Mouse (Mus musculus) midbrain, postnatal 0 days (tissue): Measurements from ENCODE around the gene Itga9. TPM values are rescaled to one million over a fixed set of nuclear protein-coding genes. Genes with fewer than 3 reads are reported as not detected.

Experiments
- ATAC-seq: fragments of 200-750 bp; cut with Nextera tagmentation; 2 replicates; pipeline ENCODE4 v1.8.0; 2017; ENCODE audit warnings: moderate number of reproducible peaks, mild to moderate bottlenecking, moderate TSS enrichment, moderate library complexity; ENCODE audit not compliant: low FRiP score
- DNase-seq: peaks from one replicate; pipeline ENCODE4 v3.0.0-alpha.2; 2015; ENCODE audit warnings: low spot score
- H3K27ac ChIP-seq: fragments of 300-500 bp; sonication (generic); 2 replicates; pipeline ENCODE4 v1.5.1; 2014; ENCODE audit warnings: low read depth, mild to moderate bottlenecking, low read length, mixed read lengths
- H3K27me3 ChIP-seq: fragments of 300-500 bp; sonication (generic); 2 replicates; pipeline ENCODE4 v1.6.1; 2014; ENCODE audit warnings: low read length, control low read depth, mixed read lengths; ENCODE audit not compliant: insufficient read depth
- H3K36me3 ChIP-seq: fragments of 300-500 bp; sonication (generic); 2 replicates; pipeline ENCODE4 v1.6.1; 2014; ENCODE audit warnings: low read length, control low read depth, mixed read lengths; ENCODE audit not compliant: insufficient read depth
- H3K4me1 ChIP-seq: fragments of 300-500 bp; sonication (generic); 2 replicates; pipeline ENCODE4 v1.6.1; 2014; ENCODE audit warnings: mild to moderate bottlenecking, control low read depth, antibody characterized with exemption, low read length, mixed read lengths; ENCODE audit not compliant: insufficient read depth
- H3K4me2 ChIP-seq: fragments of 300-500 bp; sonication (generic); 2 replicates; pipeline ENCODE4 v1.6.1; 2014; ENCODE audit warnings: low read depth, mild to moderate bottlenecking, low read length, mixed read lengths; ENCODE audit not compliant: poor library complexity, severe bottlenecking
- H3K4me3 ChIP-seq: fragments of 300-500 bp; sonication (generic); 2 replicates; pipeline ENCODE4 v1.5.1; 2014; ENCODE audit warnings: low read depth, mild to moderate bottlenecking, low read length, moderate library complexity
- H3K9ac ChIP-seq: fragments of 300-500 bp; sonication (generic); replicated peaks from 2 replicates; pipeline ENCODE4 v1.6.1; 2014; ENCODE audit warnings: mild to moderate bottlenecking, low read length, moderate library complexity, mixed read lengths; ENCODE audit not compliant: poor library complexity, severe bottlenecking
- H3K9me3 ChIP-seq: fragments of 300-500 bp; sonication (generic); 2 replicates; pipeline ENCODE4 v1.6.1; 2016; ENCODE audit warnings: low read length, control low read depth
- CTCF ChIP-seq: IDR thresholded peaks from 2 replicates; pipeline ENCODE4 v1.5.1; 2016; ENCODE audit warnings: antibody characterized with exemption, mild to moderate bottlenecking
- WGBS: fragments of 180-500 bp; shearing (Covaris S2); extraction: QIAGEN DNeasy Blood & Tissue Kit; methylation state at CpG from one replicate; pipeline ENCODE4 v1.1.7; 2014; 5-methylcytosine and 5-hydroxymethylcytosine counted together
- polyA plus RNA-seq: library from polyadenylated mRNA; unstranded; fragments of >200 nt; fragmentation: Nextera tagmentation; extraction: Ambion mirVana; gene quantifications from 2 replicates; pipeline ENCODE4 v1.2.1, GENCODE M21; 2015
- total RNA-seq: library from RNA; depleted of rRNA; stranded (reverse); fragments of >200 nt; gene quantifications from 2 replicates; pipeline ENCODE4 v1.2.3, GENCODE M21; 2014

Itga9 gene
- total and polyA plus RNA-seq, 2 experiments from 2014 or later: 1.1 to 8.2 TPM

DNA sequence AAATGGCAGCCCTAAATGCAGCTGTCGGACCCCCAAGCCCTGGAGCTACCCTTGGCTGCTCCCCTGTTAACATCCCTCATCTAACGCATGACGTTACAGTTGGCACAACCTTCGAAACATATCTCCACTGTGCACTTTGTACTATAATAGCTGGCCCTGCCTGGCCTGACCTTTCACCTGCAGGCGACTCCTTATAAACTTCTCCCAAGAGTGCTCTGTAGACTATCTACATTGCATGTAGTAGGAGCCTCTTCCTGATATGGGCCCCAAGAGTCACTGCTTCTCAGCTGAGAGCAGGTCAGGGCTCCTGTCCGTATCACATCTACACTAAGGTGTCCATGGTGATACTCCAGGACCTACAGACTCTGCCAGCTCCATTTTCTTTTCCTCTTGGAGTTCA lies 199.2 kb downstream of the Itga9 start:
- Histone ChIP-seq H3K9ac (no peak overlapping the region), H3K36me3 (no peaks in the 10 kb centered on the region), H3K4me3 (no peak overlapping the region), H3K27me3 (no peaks in the 10 kb centered on the region), H3K27ac (no peak overlapping the region), H3K4me1 (no peaks in the 10 kb centered on the region), H3K9me3 (no peaks in the 10 kb centered on the region), H3K4me2 (no peak overlapping the region)
- WGBS: 90% methylated on average over 6 of the region's 6 CpGs
- ATAC-seq (no peak), DNase-seq (no peak)
- TF ChIP-seq CTCF: no peak

DNA sequence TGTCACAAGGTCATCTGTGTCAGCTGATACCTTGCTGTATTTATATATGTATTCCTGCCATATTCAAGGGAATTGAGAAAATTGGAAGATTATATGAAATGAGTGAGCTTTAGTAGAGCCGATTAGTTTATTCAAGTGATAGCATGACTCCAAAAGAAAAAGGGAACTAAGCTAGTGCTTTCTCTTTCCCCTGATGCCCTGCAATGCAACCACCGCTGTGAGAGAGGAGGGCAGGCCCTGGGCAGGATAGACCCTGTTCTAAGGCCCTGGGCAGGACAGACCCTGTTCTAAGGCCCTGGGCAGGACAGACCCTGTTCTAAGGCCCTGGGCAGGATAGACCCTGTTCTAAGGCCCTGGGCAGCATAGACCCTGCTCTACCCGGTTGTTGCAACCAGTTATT lies 201.2 kb downstream of the Itga9 start:
- no peak for TF ChIP-seq CTCF
- Histone ChIP-seq H3K27me3 (no peaks in the 10 kb centered on the region), H3K9me3 (no peaks in the 10 kb centered on the region), H3K4me1 (no peaks in the 10 kb centered on the region), H3K27ac (no peak overlapping the region), H3K9ac (no peak overlapping the region), H3K4me2 (no peak overlapping the region), H3K36me3 (no peaks in the 10 kb centered on the region), H3K4me3 (no peak overlapping the region)
- WGBS: 97% methylated on average over 3 of the region's 3 CpGs
- ATAC-seq (no peak), DNase-seq (no peak)

DNA sequence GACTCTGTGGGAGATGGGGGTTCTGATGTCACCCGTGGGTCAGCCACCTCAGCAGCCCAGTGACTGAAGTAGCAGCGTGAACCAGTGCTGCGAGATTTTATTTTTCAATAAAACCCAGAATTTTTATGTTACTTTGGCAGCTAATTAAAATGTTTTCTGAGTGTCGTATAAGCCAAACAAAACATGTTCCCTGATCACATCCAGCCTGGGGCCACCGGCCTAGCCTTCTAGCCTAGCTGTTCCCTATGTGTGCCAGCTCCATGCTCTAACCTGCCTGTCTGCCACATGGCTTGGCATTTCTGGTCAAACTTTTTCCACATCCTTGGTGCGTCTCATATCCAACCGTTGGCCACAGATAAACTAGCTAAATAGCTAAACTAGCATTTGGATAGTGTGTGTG lies 205.7 kb downstream of the Itga9 start:
- Histone ChIP-seq H3K9me3 (no peaks in the 10 kb centered on the region), H3K4me2 (no peak overlapping the region), H3K9ac (no peak overlapping the region), H3K4me1 (no peaks in the 10 kb centered on the region), H3K4me3 (no peak overlapping the region), H3K36me3 (no peaks in the 10 kb centered on the region), H3K27ac (no peak overlapping the region), H3K27me3 (no peaks in the 10 kb centered on the region)
- WGBS: 94% methylated on average over 7 of the region's 7 CpGs
- no peak for ATAC-seq
- no peak for DNase-seq
- no peak for TF ChIP-seq CTCF

GRCm38 (mm10) chr9:118813492-118813891 lies 207.0 kb downstream of the Itga9 start:
- TF ChIP-seq CTCF: no peak
- Histone ChIP-seq H3K27ac (no peak overlapping the region), H3K4me2 (no peak overlapping the region), H3K9me3 (no peaks in the 10 kb centered on the region), H3K4me3 (no peak overlapping the region), H3K36me3 (no peaks in the 10 kb centered on the region), H3K4me1 (no peaks in the 10 kb centered on the region), H3K9ac (no peak overlapping the region), H3K27me3 (no peaks in the 10 kb centered on the region)
- ATAC-seq (no peak), DNase-seq (no peak)
- WGBS: 93% methylated on average over 5 of the region's 5 CpGs

- no peak for TF ChIP-seq CTCF
- 90% methylated on average over 16 of the region's 16 CpGs for WGBS
- no peak for ATAC-seq
Measured at GRCm38 (mm10) chr9:118814056-118814455, 207.6 kb downstream of the Itga9 start.

GRCm38 (mm10) chr9:118814461-118814860 lies 208.0 kb downstream of the Itga9 start:
- no peak overlapping the region for H3K4me2 ChIP-seq
- H3K4me1 ChIP-seq: no peaks in the 10 kb centered on the region
- TF ChIP-seq CTCF: no peak
- no peaks in the 10 kb centered on the region for H3K36me3 ChIP-seq
- DNase-seq (peak; percentile 2), ATAC-seq (no peak)
- H3K9me3 ChIP-seq: no peaks in the 10 kb centered on the region
- 79% methylated on average over 8 of the region's 8 CpGs for WGBS
- H3K27me3 ChIP-seq: no peaks in the 10 kb centered on the region
- no peak overlapping the region for H3K4me3 ChIP-seq
- no peak overlapping the region for H3K27ac ChIP-seq
- H3K9ac ChIP-seq: no peak overlapping the region

More at GRCm38 (mm10) chr9:118814056-118814455, 207.6 kb downstream of the Itga9 start:
- no peak for DNase-seq
- Histone ChIP-seq H3K4me1 (no peaks in the 10 kb centered on the region), H3K9ac (no peak overlapping the region), H3K27ac (no peak overlapping the region), H3K27me3 (no peaks in the 10 kb centered on the region), H3K36me3 (no peaks in the 10 kb centered on the region), H3K4me3 (no peak overlapping the region), H3K4me2 (no peak overlapping the region), H3K9me3 (no peaks in the 10 kb centered on the region)
